In genomic region chr12:108835208-108835839, GRCm38 (mm10) we compare ENCODE assay signal across 8 mouse cellular contexts. TPM values are rescaled to one million over a fixed set of nuclear protein-coding genes. Genes with fewer than 3 reads are reported as not detected.
DNase-seq lines count a peak whose midpoint lies in the region; ATAC-seq and TF ChIP-seq lines count a peak whose summit lies in the region.

No protein-coding gene starts in this region.

- TF ChIP-seq EP300 in liver, embryonic 14.5 days (IDR thresholded peaks at IDR 0.05; ENCODE audit: low read depth), result no peak

- intact Hi-C loops in heart, postnatal 10 days (cut with DNase I), result loop anchor here (2.0 kb wide), 1 partner anchor 41 kb away; no protein-coding TSS in a partner anchor

- peaks cover 22 to 25% of the 10 kb centered on the region in 2 experiments for H3K4me1 ChIP-seq in heart, embryonic 14.5 days (ENCODE audit: control insufficient read depth in 2 of 2, insufficient read depth in 2 of 2, low read length in 2 of 2)
- peaks cover 0 to 3% of the 10 kb centered on the region in 2 experiments; a peak in 1 of 4 replicates for H3K4me1 ChIP-seq in ES-E14 (ENCODE audit: control insufficient read depth in 2 of 2, insufficient read depth in 2 of 2, low read length in 2 of 2, poor library complexity in 1 of 2)
- peaks cover 20% of the 10 kb centered on the region; the same call in 1 of the 2 replicates for H3K4me1 ChIP-seq in forebrain, embryonic 11.5 days (replicated peaks; ENCODE audit: control insufficient read depth, insufficient read depth, low read length)
- peaks cover 6 to 12% of the 10 kb centered on the region in 2 experiments for H3K4me1 ChIP-seq in liver, embryonic 14.5 days (replicated peaks; ENCODE audit: control insufficient read depth in 2 of 2, insufficient read depth in 2 of 2, low read length in 1 of 2)

- peak overlapping the region; percentile 79 for H3K9ac ChIP-seq in heart, embryonic 14.5 days (ENCODE audit: low read length)
- peak overlapping the region; percentile 63 for H3K9ac ChIP-seq in ES-E14 (ENCODE audit: insufficient read depth, low read depth, low read length, poor library complexity, severe bottlenecking)
- peak overlapping the region; percentile 77 for H3K9ac ChIP-seq in forebrain, embryonic 11.5 days (ENCODE audit: low read length)
- H3K9ac ChIP-seq in liver, embryonic 14.5 days (replicated peaks), result peak overlapping the region; percentile 25

- H3K27me3 ChIP-seq in heart, embryonic 14.5 days (ENCODE audit: control insufficient read depth, insufficient read depth, low read length), result no peaks in the 10 kb centered on the region
- no peaks in the 10 kb centered on the region for H3K27me3 ChIP-seq in forebrain, embryonic 11.5 days (ENCODE audit: control insufficient read depth, insufficient read depth, low read length)
- no peaks in the 10 kb centered on the region for H3K27me3 ChIP-seq in liver, embryonic 14.5 days (ENCODE audit: control insufficient read depth, insufficient read depth, low read length)

- no peak; the same call in 1 of the 2 replicates for TF ChIP-seq CTCF in liver, embryonic 14.5 days (IDR thresholded peaks at IDR 0.05; ENCODE audit: low read depth)

- peak overlapping the region; percentile 59 to 76 for H3K4me3 ChIP-seq in heart, embryonic 14.5 days (ENCODE audit: control insufficient read depth in 1 of 2, insufficient read depth in 1 of 2, low read depth in 1 of 2, low read length in 2 of 2)
- peak overlapping the region; percentile 70 to 73 for H3K4me3 ChIP-seq in ES-E14 (ENCODE audit: insufficient read depth in 1 of 2, low read depth in 1 of 2, low read length in 2 of 2, poor library complexity in 1 of 2, severe bottlenecking in 1 of 2)
- H3K4me3 ChIP-seq in forebrain, embryonic 11.5 days (ENCODE audit: low read depth, low read length), result peak overlapping the region; percentile 63
- H3K4me3 ChIP-seq in liver, embryonic 14.5 days (ENCODE audit: insufficient read depth in 1 of 2, low read depth in 2 of 2, low read length in 2 of 2), result peak overlapping the region; percentile 41 to 60

- in situ Hi-C loops in ES-E14 (cut with MboI; ENCODE audit: low sequenced_read_pairs in 2 of 2, unreplicated experiment in 2 of 2), result no loop called here

- H3K9me3 ChIP-seq in heart, embryonic 14.5 days (ENCODE audit: control insufficient read depth, low read length), result no peaks in the 10 kb centered on the region
- no peaks in the 10 kb centered on the region for H3K9me3 ChIP-seq in ES-E14 (ENCODE audit: control insufficient read depth, insufficient read depth, low read depth, low read length)
- no peaks in the 10 kb centered on the region for H3K9me3 ChIP-seq in forebrain, embryonic 11.5 days (ENCODE audit: control insufficient read depth, low read length)
- H3K9me3 ChIP-seq in liver, embryonic 14.5 days (ENCODE audit: control insufficient read depth, low read length), result no peaks in the 10 kb centered on the region

- 2% methylated on average over 49 of the region's 51 CpGs for WGBS in heart, embryonic 14.5 days
- 2% methylated on average over 51 of the region's 51 CpGs for WGBS in forebrain, embryonic 11.5 days
- WGBS in liver, embryonic 14.5 days (ENCODE audit: insufficient replicate concordance), result 6% methylated on average over 49 of the region's 51 CpGs

- H3K36me3 ChIP-seq in heart, embryonic 14.5 days (ENCODE audit: control insufficient read depth, insufficient read depth, low read length), result 0 out of 2 replicates have a peak, but pooled peaks cover 10% of the 10 kb centered on the region
- H3K36me3 ChIP-seq in ES-E14 (ENCODE audit: control insufficient read depth, insufficient read depth, low read length, poor library complexity, severe bottlenecking), result peaks cover 2% of the 10 kb centered on the region; the same call in 1 of the 2 replicates
- H3K36me3 ChIP-seq in forebrain, embryonic 11.5 days (ENCODE audit: control insufficient read depth, insufficient read depth, low read length), result no peaks in the 10 kb centered on the region
- no peaks in the 10 kb centered on the region for H3K36me3 ChIP-seq in liver, embryonic 14.5 days (replicated peaks; ENCODE audit: control insufficient read depth, insufficient read depth, low read depth)

- DNase-seq in heart, postnatal 10 days, result no peak
- no peak for DNase-seq in ES-E14 (ENCODE audit: low read depth, low spot score)
- no peak for DNase-seq in forebrain, embryonic 11.5 days (ENCODE audit: low spot score)
- no peak for DNase-seq in liver, embryonic 14.5 days (ENCODE audit: low read depth in 3 of 3, low spot score in 3 of 3)
- DNase-seq in ovary, postnatal 10 days (ENCODE audit: low spot score), result no peak
- no peak for DNase-seq in Muller cell, postnatal 12 days (ENCODE audit: inconsistent ontology term)
- DNase-seq in right cerebral cortex, postnatal 4 days, result no peak

- peak overlapping the region; percentile 99 for H3K4me2 ChIP-seq in heart, embryonic 14.5 days (ENCODE audit: low read length)
- peak overlapping the region; percentile 97 for H3K4me2 ChIP-seq in forebrain, embryonic 11.5 days (ENCODE audit: low read depth, low read length, severe bottlenecking)
- peak overlapping the region; percentile 82 for H3K4me2 ChIP-seq in liver, embryonic 14.5 days (ENCODE audit: low read depth)

- no peak for ATAC-seq in heart, embryonic 14.5 days (ENCODE audit: insufficient number of reproducible peaks, insufficient read depth, low FRiP score, low read depth)
- peak; percentile 25 for ATAC-seq in forebrain, embryonic 11.5 days (replicated peaks; ENCODE audit: low FRiP score)
- peak; percentile 9 for ATAC-seq in liver, embryonic 14.5 days (ENCODE audit: insufficient read depth)

- H3K27ac ChIP-seq in heart, embryonic 14.5 days (replicated peaks in 1 of 2; ENCODE audit: control insufficient read depth in 1 of 2, insufficient read depth in 1 of 2, low read depth in 2 of 2, low read length in 2 of 2), result 0 out of 4 replicates have a peak overlapping the region, but pooled peaks of 1 of the 2 experiments have one; percentile 33
- no peak overlapping the region for H3K27ac ChIP-seq in ES-E14 (ENCODE audit: insufficient read depth, low read depth, low read length, poor library complexity, severe bottlenecking)
- H3K27ac ChIP-seq in forebrain, embryonic 11.5 days (ENCODE audit: low read depth, low read length), result no peak overlapping the region
- H3K27ac ChIP-seq in liver, embryonic 14.5 days, result no peak overlapping the region

TF ChIP-seq in ES-E14, 5 proteins besides CTCF, POLR2A, EP300 and RAD21:
- TF ChIP-seq HCFC1 (IDR thresholded peaks at IDR 0.05; ENCODE audit: borderline replicate concordance, insufficient read depth, low read length) (no peak), CHD2 (IDR thresholded peaks at IDR 0.05; ENCODE audit: low read depth, low read length) (no peak), MAFK (IDR thresholded peaks at IDR 0.05; ENCODE audit: insufficient read depth, low read depth, low read length) (no peak), ZC3H11A (IDR thresholded peaks at IDR 0.05; ENCODE audit: borderline replicate concordance, low read depth, low read length) (no peak), ZNF384 (IDR thresholded peaks at IDR 0.05; ENCODE audit: low read depth, low read length) (no peak)

RNA-seq across cellular contexts. Expression of gene Slc25a29, which starts 0.4 kb away (rescaled TPM):
- 2.5 and 2.7 TPM in 2 replicates for polyA plus RNA-seq in heart, embryonic 14.5 days (2014; fragmentation: Nextera tagmentation; extraction: Ambion mirVana)
- 1 to 10 TPM; 2.4 to 2.8 TPM for total RNA-seq in heart, postnatal 10 days (2021)
- 2.1 and 3.5 TPM in 2 replicates for total RNA-seq in ES-E14 (2012; rRNA removed)
- 13.8 and 14.6 TPM in 2 replicates for polyA plus RNA-seq in forebrain, embryonic 11.5 days (2014; fragmentation: Nextera tagmentation; extraction: Ambion mirVana)
- 0.40 and 0.49 TPM in 2 replicates for polyA plus RNA-seq in liver, embryonic 14.5 days (2012; rRNA removed)
- polyA plus RNA-seq in liver, embryonic 14.5 days (2014; fragmentation: Nextera tagmentation; extraction: Ambion mirVana), result 0.51 and 0.85 TPM in 2 replicates

RNA-seq across cellular contexts. Expression of gene Slc25a47, which starts 0.5 kb away (rescaled TPM):
- polyA plus RNA-seq in heart, embryonic 14.5 days (2014; fragmentation: Nextera tagmentation; extraction: Ambion mirVana), result 4.2 and 4.6 TPM in 2 replicates
- total RNA-seq in heart, postnatal 10 days (2021), result 1 to 10 TPM; 5.0 to 6.3 TPM
- total RNA-seq in ES-E14 (2012; rRNA removed), result 8.1 and 8.6 TPM in 2 replicates
- 10.0 and 12.2 TPM in 2 replicates for polyA plus RNA-seq in forebrain, embryonic 11.5 days (2014; fragmentation: Nextera tagmentation; extraction: Ambion mirVana)
- 3.9 and 4.3 TPM in 2 replicates for polyA plus RNA-seq in liver, embryonic 14.5 days (2012; rRNA removed)
- 2.3 and 3.4 TPM in 2 replicates for polyA plus RNA-seq in liver, embryonic 14.5 days (2014; fragmentation: Nextera tagmentation; extraction: Ambion mirVana)

RNA-seq across cellular contexts. Expression of gene Yy1, which starts 42.6 kb away (rescaled TPM):
- polyA plus RNA-seq in heart, embryonic 14.5 days (2014; fragmentation: Nextera tagmentation; extraction: Ambion mirVana), result 13.7 and 14.4 TPM in 2 replicates
- total RNA-seq in heart, postnatal 10 days (2021), result 10 to 100 TPM; 36.0 to 44.9 TPM
- total RNA-seq in ES-E14 (2012; rRNA removed), result 40.5 and 42.2 TPM in 2 replicates
- polyA plus RNA-seq in forebrain, embryonic 11.5 days (2014; fragmentation: Nextera tagmentation; extraction: Ambion mirVana), result 20.8 and 22.1 TPM in 2 replicates
- 8.1 and 11.8 TPM in 2 replicates for polyA plus RNA-seq in liver, embryonic 14.5 days (2012; rRNA removed)
- 7.9 and 9.1 TPM in 2 replicates for polyA plus RNA-seq in liver, embryonic 14.5 days (2014; fragmentation: Nextera tagmentation; extraction: Ambion mirVana)

RNA-seq across cellular contexts. Expression of gene Wdr25, which starts 58.1 kb away (rescaled TPM):
- 5.0 TPM in 2 replicates for polyA plus RNA-seq in heart, embryonic 14.5 days (2014; fragmentation: Nextera tagmentation; extraction: Ambion mirVana)
- 1 to 10 TPM; 4.6 to 5.5 TPM for total RNA-seq in heart, postnatal 10 days (2021)
- total RNA-seq in ES-E14 (2012; rRNA removed), result 14.9 and 16.9 TPM in 2 replicates
- polyA plus RNA-seq in forebrain, embryonic 11.5 days (2014; fragmentation: Nextera tagmentation; extraction: Ambion mirVana), result 5.7 and 7.2 TPM in 2 replicates
- 2.6 and 3.7 TPM in 2 replicates for polyA plus RNA-seq in liver, embryonic 14.5 days (2012; rRNA removed)
- 1.2 and 2.2 TPM in 2 replicates for polyA plus RNA-seq in liver, embryonic 14.5 days (2014; fragmentation: Nextera tagmentation; extraction: Ambion mirVana)

RNA-seq across cellular contexts. Expression of gene Wars, which starts 58.6 kb away (rescaled TPM):
- polyA plus RNA-seq in heart, embryonic 14.5 days (2014; fragmentation: Nextera tagmentation; extraction: Ambion mirVana), result 57.0 and 60.5 TPM in 2 replicates
- total RNA-seq in heart, postnatal 10 days (2021), result 10 to 100 TPM; 44.2 to 45.3 TPM
- total RNA-seq in ES-E14 (2012; rRNA removed), result 62.1 and 85.2 TPM in 2 replicates
- 140 and 142 TPM in 2 replicates for polyA plus RNA-seq in forebrain, embryonic 11.5 days (2014; fragmentation: Nextera tagmentation; extraction: Ambion mirVana)
- polyA plus RNA-seq in liver, embryonic 14.5 days (2012; rRNA removed), result 19.1 and 19.4 TPM in 2 replicates
- 27.8 and 29.2 TPM in 2 replicates for polyA plus RNA-seq in liver, embryonic 14.5 days (2014; fragmentation: Nextera tagmentation; extraction: Ambion mirVana)

Comparison
In these comparisons a context has a peak if more than half of its experiments do, and no peak if none do; other contexts are left out.
1. H3K9ac ChIP-seq: peak in every context shown above with its lines; median percentile 79 in heart, embryonic 14.5 days; 77 in forebrain, embryonic 11.5 days; 63 in ES-E14; 25 in liver, embryonic 14.5 days.